Mouse (Mus musculus): ENCODE measurements at regions not wholly inside any gene's neighbourhood (a gene's known extent, or its start where the extent isn't known, plus 50 kb on each side); places are given as distances from the start of the nearest gene placed in this dataset.

GRCm38 (mm10) chr10:97008873-97009272 lies 392.1 kb downstream of the Btg1 start:
- H3K36me3 ChIP-seq (ENCODE audit: control insufficient read depth, insufficient read depth, low read length) = no peaks in the 10 kb centered on the region
- TF ChIP-seq POLR2A (IDR thresholded peaks at IDR 0.05; ENCODE audit: low read depth, low read length) (no peak), CTCF (IDR thresholded peaks at IDR 0.05; ENCODE audit: extremely low read depth, insufficient read length, insufficient replicate concordance, low read depth, low read length) (no peak)
- H3K4me1 ChIP-seq (ENCODE audit: control insufficient read depth, insufficient read depth, insufficient read length, low read length) = no peaks in the 10 kb centered on the region
- no peak overlapping the region for H3K4me3 ChIP-seq (ENCODE audit: low read depth, low read length)
- no peak overlapping the region for H3K27ac ChIP-seq (ENCODE audit: insufficient read depth, low read depth, low read length)
- H3K27me3 ChIP-seq (ENCODE audit: control insufficient read depth, insufficient read depth, low read length) = no peaks in the 10 kb centered on the region

GRCm38 (mm10) chr10:97009859-97010258 lies 393.1 kb downstream of the Btg1 start:
- H3K27me3 ChIP-seq (ENCODE audit: control insufficient read depth, insufficient read depth, low read length) = no peaks in the 10 kb centered on the region
- no peaks in the 10 kb centered on the region for H3K36me3 ChIP-seq (ENCODE audit: control insufficient read depth, insufficient read depth, low read length)
- WGBS = 91% methylated on average over 1 of the region's 1 CpGs
- no peak for TF ChIP-seq CTCF (IDR thresholded peaks at IDR 0.05; ENCODE audit: extremely low read depth, insufficient read length, insufficient replicate concordance, low read depth, low read length)
- no peak for TF ChIP-seq POLR2A (IDR thresholded peaks at IDR 0.05; ENCODE audit: low read depth, low read length)
- H3K4me3 ChIP-seq (ENCODE audit: low read depth, low read length) = no peak overlapping the region
- no peak overlapping the region for H3K27ac ChIP-seq (ENCODE audit: insufficient read depth, low read depth, low read length)
- no peaks in the 10 kb centered on the region for H3K4me1 ChIP-seq (ENCODE audit: control insufficient read depth, insufficient read depth, insufficient read length, low read length)

GRCm38 (mm10) chr10:97018641-97019040 lies 401.8 kb downstream of the Btg1 start:
- WGBS = 74% methylated on average over 3 of the region's 3 CpGs
- no peaks in the 10 kb centered on the region for H3K4me1 ChIP-seq (ENCODE audit: control insufficient read depth, insufficient read depth, insufficient read length, low read length)
- H3K27me3 ChIP-seq (ENCODE audit: control insufficient read depth, insufficient read depth, low read length) = no peaks in the 10 kb centered on the region
- no peaks in the 10 kb centered on the region for H3K36me3 ChIP-seq (ENCODE audit: control insufficient read depth, insufficient read depth, low read length)
- H3K27ac ChIP-seq (ENCODE audit: insufficient read depth, low read depth, low read length) = no peak overlapping the region
- TF ChIP-seq POLR2A (IDR thresholded peaks at IDR 0.05; ENCODE audit: low read depth, low read length) = no peak
- H3K4me3 ChIP-seq (ENCODE audit: low read depth, low read length) = no peak overlapping the region

GRCm38 (mm10) chr10:97028776-97029175 lies 412.0 kb downstream of the Btg1 start:
- 86% methylated on average over 5 of the region's 5 CpGs for WGBS
- TF ChIP-seq CTCF (IDR thresholded peaks at IDR 0.05; ENCODE audit: extremely low read depth, insufficient read length, insufficient replicate concordance, low read depth, low read length) (no peak), POLR2A (IDR thresholded peaks at IDR 0.05; ENCODE audit: low read depth, low read length) (no peak)
- Histone ChIP-seq H3K36me3 (ENCODE audit: control insufficient read depth, insufficient read depth, low read length) (no peaks in the 10 kb centered on the region), H3K27me3 (ENCODE audit: control insufficient read depth, insufficient read depth, low read length) (no peaks in the 10 kb centered on the region), H3K4me3 (ENCODE audit: low read depth, low read length) (no peak overlapping the region), H3K27ac (ENCODE audit: insufficient read depth, low read depth, low read length) (no peak overlapping the region), H3K4me1 (ENCODE audit: control insufficient read depth, insufficient read depth, insufficient read length, low read length) (no peaks in the 10 kb centered on the region)

- no peak for TF ChIP-seq POLR2A (IDR thresholded peaks at IDR 0.05; ENCODE audit: low read depth, low read length)
- TF ChIP-seq CTCF (IDR thresholded peaks at IDR 0.05; ENCODE audit: extremely low read depth, insufficient read length, insufficient replicate concordance, low read depth, low read length) = no peak
- H3K36me3 ChIP-seq (ENCODE audit: control insufficient read depth, insufficient read depth, low read length) = no peaks in the 10 kb centered on the region
- H3K4me1 ChIP-seq (ENCODE audit: control insufficient read depth, insufficient read depth, insufficient read length, low read length) = no peaks in the 10 kb centered on the region
- H3K27ac ChIP-seq (ENCODE audit: insufficient read depth, low read depth, low read length) = no peak overlapping the region
- H3K27me3 ChIP-seq (ENCODE audit: control insufficient read depth, insufficient read depth, low read length) = no peaks in the 10 kb centered on the region
- 83% methylated on average over 2 of the region's 2 CpGs for WGBS
- no peak overlapping the region for H3K4me3 ChIP-seq (ENCODE audit: low read depth, low read length)
Measured at GRCm38 (mm10) chr10:97030996-97031395, 414.2 kb downstream of the Btg1 start.

GRCm38 (mm10) chr10:97035371-97035786 lies 418.6 kb downstream of the Btg1 start:
- Histone ChIP-seq H3K27me3 (ENCODE audit: control insufficient read depth, insufficient read depth, low read length) (no peaks in the 10 kb centered on the region), H3K36me3 (ENCODE audit: control insufficient read depth, insufficient read depth, low read length) (no peaks in the 10 kb centered on the region), H3K4me3 (ENCODE audit: low read depth, low read length) (no peak overlapping the region), H3K27ac (ENCODE audit: insufficient read depth, low read depth, low read length) (no peak overlapping the region), H3K4me1 (ENCODE audit: control insufficient read depth, insufficient read depth, insufficient read length, low read length) (peaks cover 3% of the 10 kb centered on the region; the same call in 1 of the 2 replicates)
- TF ChIP-seq POLR2A (IDR thresholded peaks at IDR 0.05; ENCODE audit: low read depth, low read length) (no peak), CTCF (IDR thresholded peaks at IDR 0.05; ENCODE audit: extremely low read depth, insufficient read length, insufficient replicate concordance, low read depth, low read length) (no peak)
- 39% methylated on average over 12 of the region's 12 CpGs for WGBS

- Histone ChIP-seq H3K27me3 (ENCODE audit: control insufficient read depth, insufficient read depth, low read length) (no peaks in the 10 kb centered on the region), H3K4me3 (ENCODE audit: low read depth, low read length) (no peak overlapping the region), H3K4me1 (ENCODE audit: control insufficient read depth, insufficient read depth, insufficient read length, low read length) (peaks cover 3% of the 10 kb centered on the region; the same call in 1 of the 2 replicates), H3K36me3 (ENCODE audit: control insufficient read depth, insufficient read depth, low read length) (no peaks in the 10 kb centered on the region), H3K27ac (ENCODE audit: insufficient read depth, low read depth, low read length) (no peak overlapping the region)
- TF ChIP-seq POLR2A (IDR thresholded peaks at IDR 0.05; ENCODE audit: low read depth, low read length) (no peak), CTCF (IDR thresholded peaks at IDR 0.05; ENCODE audit: extremely low read depth, insufficient read length, insufficient replicate concordance, low read depth, low read length) (no peak)
- 22% methylated on average over 4 of the region's 4 CpGs for WGBS
Measured at GRCm38 (mm10) chr10:97038025-97038424, 421.2 kb downstream of the Btg1 start.

GRCm38 (mm10) chr10:97047566-97047965 lies 430.8 kb downstream of the Btg1 start:
- 48% methylated on average over 2 of the region's 2 CpGs for WGBS
- Histone ChIP-seq H3K4me3 (ENCODE audit: low read depth, low read length) (no peak overlapping the region), H3K27me3 (ENCODE audit: control insufficient read depth, insufficient read depth, low read length) (no peaks in the 10 kb centered on the region), H3K27ac (ENCODE audit: insufficient read depth, low read depth, low read length) (no peak overlapping the region), H3K4me1 (ENCODE audit: control insufficient read depth, insufficient read depth, insufficient read length, low read length) (no peaks in the 10 kb centered on the region), H3K36me3 (ENCODE audit: control insufficient read depth, insufficient read depth, low read length) (no peaks in the 10 kb centered on the region)
- TF ChIP-seq POLR2A (IDR thresholded peaks at IDR 0.05; ENCODE audit: low read depth, low read length) = no peak
- no peak for TF ChIP-seq CTCF (IDR thresholded peaks at IDR 0.05; ENCODE audit: extremely low read depth, insufficient read length, insufficient replicate concordance, low read depth, low read length)
